Mouse (Mus musculus) heart, postnatal 14 days (tissue): Measurements from ENCODE around the gene Anapc5. TPM values are rescaled to one million over a fixed set of nuclear protein-coding genes. Genes with fewer than 3 reads are reported as not detected.

Experiments
- DNase-seq, 2 experiments: peaks; one replicate each; pipeline ENCODE4 v3.0.0; 2021 to 2022
- intact Hi-C: fragments of 180-260 bp; cut with DNase I; formaldehyde crosslinking; loops from one replicate; pipeline ENCODE4 v1.15.1; 2025
- total RNA-seq, 2 experiments: library from RNA; stranded (reverse); gene quantifications; 2 replicates each; pipeline ENCODE4 v1.2.3; 2021

Anapc5 gene
- total RNA-seq, 2 experiments from 2014 or later = 162 to 181 TPM

DNA sequence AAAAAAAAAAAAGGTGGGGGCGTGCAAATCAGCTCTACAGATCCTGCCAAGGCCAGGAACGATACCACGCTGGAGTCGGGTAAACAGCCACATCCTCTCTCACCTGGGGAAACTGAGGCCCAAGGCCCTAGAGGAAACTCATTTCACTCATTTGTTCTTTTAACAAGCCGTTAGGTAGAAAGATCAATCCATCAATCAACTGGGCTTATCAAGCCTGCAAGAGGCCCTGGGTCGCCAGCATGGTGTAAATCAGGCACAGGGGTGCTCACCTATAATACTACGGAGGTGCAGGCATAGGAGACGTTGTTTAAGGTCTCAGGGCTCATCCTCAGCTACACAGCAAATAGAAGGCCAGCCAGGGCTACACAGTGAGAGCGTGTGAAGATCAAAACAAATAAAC is 49.7 kb downstream of the Anapc5 start:
- intact Hi-C loops = no loop called here

DNA sequence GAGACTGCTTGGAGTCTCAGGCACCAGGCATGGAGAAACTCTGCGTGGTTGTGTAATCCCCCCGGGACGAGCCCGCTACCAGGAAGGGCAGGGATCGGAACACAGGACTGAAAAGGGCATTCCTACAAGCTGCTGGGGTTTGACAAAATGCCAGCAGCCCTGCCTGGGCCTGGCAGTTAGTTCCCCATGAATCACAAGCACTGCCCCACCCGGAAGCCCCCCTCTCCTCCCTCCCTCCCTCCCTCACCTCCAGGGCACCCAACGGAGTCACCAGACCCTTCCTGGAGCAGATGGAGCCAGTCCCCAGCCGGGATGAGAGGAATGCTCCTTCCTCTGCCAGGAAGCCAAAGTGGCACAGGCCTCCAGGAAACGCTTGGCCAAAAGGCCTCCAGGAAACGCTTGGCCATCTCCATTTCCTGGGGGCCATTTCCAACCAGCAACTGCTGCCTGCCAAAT is 50.3 kb downstream of the Anapc5 start:
- peak; percentile 78 to 80 for DNase-seq
- intact Hi-C loops = no loop called here

More for the DNA sequence above, 49.7 kb downstream of the Anapc5 start:
- DNase-seq = no peak

DNA sequence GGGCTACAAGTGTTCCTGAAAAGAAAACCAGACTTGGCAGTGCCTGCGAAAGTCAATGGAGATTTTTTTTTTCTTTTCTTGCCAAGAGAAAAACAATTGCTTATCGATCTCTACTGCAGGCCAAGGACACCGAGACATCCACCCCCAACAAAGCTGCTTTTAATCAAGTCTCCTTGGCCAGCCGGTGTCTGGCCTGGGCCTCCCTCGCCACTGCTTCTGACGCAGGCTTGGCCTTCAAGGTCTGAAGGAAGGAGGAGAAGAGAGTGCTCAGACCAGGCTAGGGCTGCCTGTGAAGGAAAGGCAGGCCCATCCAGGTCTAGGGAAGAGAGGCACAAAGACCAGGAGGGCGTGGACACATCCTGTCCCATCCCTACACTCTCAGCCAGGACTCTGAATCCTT is 50.8 kb downstream of the Anapc5 start:
- peak; percentile 47 to 51 for DNase-seq
- intact Hi-C loops = no loop called here

DNA sequence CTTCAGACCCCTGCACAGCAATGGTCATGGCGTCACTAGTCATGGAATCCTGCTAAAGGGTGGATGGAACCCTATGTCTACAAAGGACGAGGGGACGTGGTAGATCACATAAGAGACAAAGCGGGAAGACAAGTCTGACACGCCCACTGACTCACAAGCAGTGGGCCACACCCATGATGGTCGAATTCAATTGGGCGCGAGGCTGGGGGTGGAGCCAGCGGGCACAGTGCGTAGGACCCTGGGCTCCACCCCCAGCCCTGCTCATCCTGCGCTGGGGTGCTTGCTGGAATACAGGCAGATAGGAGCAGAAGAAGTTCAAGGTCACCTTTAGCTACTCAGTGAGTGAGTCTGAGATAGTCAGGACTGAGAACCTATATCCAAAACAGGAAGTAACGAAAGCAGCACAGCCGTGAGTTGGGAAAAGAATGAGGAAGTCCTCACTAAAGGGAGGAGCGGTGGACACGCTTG is 52.0 kb downstream of the Anapc5 start:
- intact Hi-C loops = no loop called here
- no peak for DNase-seq

DNA sequence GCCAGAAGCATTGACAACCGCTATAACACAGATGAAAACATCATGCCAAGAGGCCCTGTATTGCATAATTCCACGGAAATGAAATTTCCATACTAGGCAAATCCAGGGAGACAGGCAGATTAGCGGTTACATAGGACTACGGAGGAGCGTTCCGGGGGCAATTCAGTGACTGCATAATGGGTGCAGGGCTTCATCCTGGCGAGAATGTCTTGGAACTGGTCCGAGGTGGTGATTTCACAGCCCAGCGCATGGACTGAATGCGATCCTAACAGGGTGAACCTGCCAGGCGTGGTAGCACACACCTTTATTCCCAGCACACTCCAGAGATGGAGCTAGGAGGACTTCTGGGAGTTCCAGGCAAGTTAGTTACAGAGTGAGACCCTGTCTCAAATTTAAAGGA is 53.9 kb downstream of the Anapc5 start:
- DNase-seq = no peak
- intact Hi-C loops = no loop called here

DNA sequence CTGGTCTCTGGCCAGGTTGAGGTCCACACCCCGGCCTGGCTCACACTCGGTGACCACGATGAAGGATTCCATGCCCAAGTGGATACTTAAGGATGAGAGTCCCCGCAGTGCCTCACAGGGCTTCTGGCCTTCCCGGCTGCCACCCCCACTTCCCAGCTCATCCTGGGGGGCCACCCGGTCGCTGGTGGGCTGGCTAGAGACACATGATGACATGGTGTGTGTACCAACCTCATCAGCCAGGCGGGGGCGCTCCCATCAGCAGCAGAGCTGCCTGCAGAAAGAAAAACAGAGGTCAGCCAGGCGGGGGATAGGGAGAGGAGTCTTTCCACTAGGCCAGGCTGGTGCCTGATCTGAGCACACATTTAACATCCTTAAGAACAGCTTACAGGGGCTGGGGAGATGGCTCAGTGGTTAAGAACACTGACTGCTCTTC is 57.1 kb downstream of the Anapc5 start:
- DNase-seq = peak; percentile 57 to 68
- intact Hi-C loops = no loop called here

DNA sequence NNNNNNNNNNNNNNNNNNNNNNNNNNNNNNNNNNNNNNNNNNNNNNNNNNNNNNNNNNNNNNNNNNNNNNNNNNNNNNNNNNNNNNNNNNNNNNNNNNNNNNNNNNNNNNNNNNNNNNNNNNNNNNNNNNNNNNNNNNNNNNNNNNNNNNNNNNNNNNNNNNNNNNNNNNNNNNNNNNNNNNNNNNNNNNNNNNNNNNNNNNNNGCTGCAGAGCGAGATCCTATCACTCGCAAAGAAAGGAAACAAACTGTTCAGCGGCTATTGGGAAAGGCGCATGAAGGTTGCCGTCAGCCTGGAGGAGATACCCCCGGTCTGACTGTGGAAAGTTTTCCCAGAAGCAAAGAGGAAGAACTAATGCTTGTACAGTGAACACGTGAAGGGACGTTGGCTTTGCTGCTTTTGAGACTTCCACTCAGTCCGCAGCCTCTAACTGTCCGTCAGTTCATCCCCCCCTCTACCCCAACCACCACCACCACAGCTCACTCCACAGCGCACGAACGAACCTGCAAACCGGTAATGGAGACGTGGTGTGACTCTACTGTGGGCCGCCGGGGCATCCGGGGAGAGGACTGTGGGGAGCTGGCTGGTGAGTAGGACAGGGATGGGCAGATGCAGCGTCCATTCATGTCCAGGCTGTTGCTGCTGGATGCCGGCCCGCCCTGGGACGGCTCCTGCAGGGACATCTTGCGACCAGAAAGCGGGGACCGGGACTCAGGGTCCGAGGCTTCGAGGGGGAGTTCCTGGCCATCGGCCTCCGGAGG is 57.7 kb downstream of the Anapc5 start:
- DNase-seq = no peak
- intact Hi-C loops = no loop called here

DNA sequence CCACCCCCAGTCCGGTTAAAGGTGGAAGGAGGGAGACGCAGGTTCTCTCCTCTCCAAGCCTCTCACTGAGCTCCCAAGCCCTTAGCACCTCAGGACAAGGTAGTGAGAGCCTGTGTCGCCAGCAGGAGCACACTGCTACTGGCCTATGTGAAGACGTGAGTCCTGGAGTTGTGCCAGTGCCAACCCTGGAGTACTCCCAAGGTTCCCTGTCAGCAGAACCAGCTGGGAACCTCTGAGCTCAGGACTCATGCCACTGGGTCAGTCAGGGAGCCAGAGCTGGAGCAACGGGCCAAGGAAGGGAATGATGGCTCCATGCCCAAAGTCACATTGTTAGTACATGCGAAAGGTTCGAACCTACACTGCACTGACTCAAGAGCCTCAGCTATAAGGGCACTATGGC is 64.5 kb downstream of the Anapc5 start:
- DNase-seq = peak; percentile 67 to 70
- intact Hi-C loops = no loop called here

DNA sequence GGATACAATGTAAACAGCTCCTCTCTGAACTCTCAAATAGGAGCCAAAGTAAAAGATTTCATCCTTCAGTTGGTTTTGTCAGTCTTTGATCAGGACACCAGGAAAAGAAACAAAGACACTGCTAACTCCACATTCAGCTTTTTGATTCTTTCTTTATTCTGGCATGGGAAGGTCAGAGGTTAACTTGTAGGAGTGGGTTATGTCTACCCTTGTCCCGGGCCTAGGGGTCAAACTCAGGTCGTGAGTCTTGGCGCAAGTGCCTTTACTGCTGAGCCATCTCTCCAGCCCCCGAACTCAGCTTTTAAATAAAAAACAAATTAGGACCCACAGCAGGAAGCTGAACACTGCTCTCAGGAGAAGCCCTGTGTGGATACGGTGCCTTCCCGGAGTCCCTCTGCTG is 65.0 kb downstream of the Anapc5 start:
- intact Hi-C loops = no loop called here
- DNase-seq = no peak

DNA sequence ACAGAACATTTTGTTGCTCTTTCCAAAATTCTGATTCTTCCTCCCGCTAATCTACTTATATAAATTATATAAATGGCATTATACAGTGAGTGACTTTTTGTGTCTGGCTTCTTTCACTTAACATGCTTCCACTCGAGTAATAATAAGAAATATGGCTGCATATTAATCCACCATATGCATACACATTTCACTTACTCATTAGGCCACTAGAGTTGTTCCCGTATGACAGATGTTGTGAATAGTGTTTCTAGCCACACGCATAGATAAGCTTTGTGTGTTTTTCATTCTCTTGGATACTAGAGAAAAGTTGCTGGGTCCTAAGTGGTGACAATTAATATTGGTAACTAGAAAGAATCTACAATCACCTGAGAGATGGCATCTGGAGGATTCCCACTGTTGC is 65.5 kb downstream of the Anapc5 start:
- intact Hi-C loops = no loop called here
- no peak for DNase-seq

DNA sequence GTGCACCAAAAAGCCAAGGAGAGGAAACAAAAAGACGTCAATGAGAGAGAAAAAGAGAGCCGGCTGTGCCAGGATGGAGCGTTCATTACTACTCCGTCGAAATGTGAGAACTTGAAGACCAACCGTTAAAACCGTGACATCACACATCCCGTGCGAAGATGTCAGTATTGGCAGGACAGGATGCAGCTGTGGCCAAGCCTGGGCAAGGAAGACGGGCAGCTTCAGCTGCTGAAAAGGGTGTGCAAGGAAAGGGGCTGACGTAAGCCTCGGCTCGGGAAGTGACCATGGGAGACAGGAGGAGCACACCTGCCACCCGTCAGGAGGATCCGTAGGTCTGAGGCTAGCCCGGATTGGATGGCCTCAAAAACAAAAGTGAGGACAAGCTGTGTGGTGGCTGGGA is 66.7 kb downstream of the Anapc5 start:
- intact Hi-C loops = no loop called here
- DNase-seq = no peak

DNA sequence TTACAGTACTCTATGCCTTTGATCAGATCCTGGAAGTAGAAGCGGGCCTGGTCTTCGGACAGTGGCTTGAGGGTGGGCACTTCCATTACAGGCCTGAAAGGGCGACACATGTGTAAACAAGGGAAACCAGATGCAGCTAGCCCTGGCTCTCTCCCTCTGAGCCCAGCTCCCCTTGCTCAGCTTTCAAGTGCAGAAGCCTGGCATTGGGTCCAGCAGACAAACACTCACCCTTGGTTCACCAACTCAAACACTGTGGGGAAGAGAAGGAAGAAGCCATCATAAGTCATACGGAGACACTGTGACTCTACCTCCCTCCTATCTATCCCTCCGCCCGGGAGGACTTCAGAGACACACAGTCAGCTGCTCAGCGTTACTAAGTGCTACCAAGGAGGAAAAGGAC is 73.2 kb downstream of the Anapc5 start:
- intact Hi-C loops = no loop called here
- no peak for DNase-seq

DNA sequence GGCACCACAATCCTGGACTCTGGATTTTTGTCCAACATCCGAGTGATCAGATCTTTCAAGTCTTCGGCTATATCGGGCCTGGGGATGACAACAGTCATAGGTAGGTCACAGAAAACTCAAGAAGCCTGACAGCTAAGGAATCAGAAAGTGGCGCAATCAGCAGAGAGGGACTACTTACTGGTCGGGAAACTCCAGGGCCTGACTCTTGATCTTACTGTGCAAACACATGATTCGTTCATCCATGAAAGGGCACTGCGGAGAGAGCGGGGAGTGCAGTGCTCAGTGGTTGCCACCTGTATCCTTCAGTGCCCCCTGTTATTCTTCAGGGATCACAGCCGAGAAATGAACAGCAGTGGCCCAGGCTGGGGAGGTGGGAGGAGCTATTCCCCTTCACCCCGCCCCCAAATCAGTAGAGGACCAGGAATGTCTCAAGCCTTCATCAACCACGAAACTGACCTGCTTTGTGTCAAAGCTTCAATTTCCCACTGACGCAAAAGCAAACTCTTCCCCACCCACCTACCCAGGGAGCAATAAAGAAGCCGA is 77.2 kb downstream of the Anapc5 start:
- no peak for DNase-seq
- intact Hi-C loops = no loop called here

Other genes starting within 250 kb of the Anapc5 start
- gene Ift81, start 206.8 kb downstream of the Anapc5 start, total RNA-seq = 10 to 100 TPM; 49.4 to 58.5 TPM
- 1 to 10 TPM; 4.0 to 4.3 TPM for gene P2rx7, start 177.4 kb downstream of the Anapc5 start, total RNA-seq
- gene P2rx4, start 113.8 kb downstream of the Anapc5 start, total RNA-seq = 10 to 100 TPM; 13.5 to 14.1 TPM
- 10 to 100 TPM; 11.4 to 11.7 TPM for gene Camkk2, start 41.9 kb downstream of the Anapc5 start, total RNA-seq
- gene Rnf34, start 28.7 kb upstream of the Anapc5 start, total RNA-seq = 10 to 100 TPM; 27.3 to 27.7 TPM
- 10 to 100 TPM; 16.9 to 17.3 TPM for gene Kdm2b, start 168.5 kb upstream of the Anapc5 start, total RNA-seq
- 10 to 100 TPM; 17.2 to 19.5 TPM for gene Orai1, start 193.7 kb upstream of the Anapc5 start, total RNA-seq
- under 1 TPM in 1 of 2 experiments, not detected in 1; 0.93 TPM for gene Morn3, start 225.7 kb upstream of the Anapc5 start, total RNA-seq
- 10 to 100 TPM; 10.6 to 12.1 TPM for gene Tmem120b, start 247.1 kb upstream of the Anapc5 start, total RNA-seq